Mouse (Mus musculus) frontal cortex, postnatal 36 days (tissue): ENCODE results near the gene Fkbpl.

Experiments
- DNase-seq, 2 experiments: peaks; one replicate each; pipeline ENCODE4 v3.0.0; 2022; ENCODE audit warnings: low spot score in 2 of 2

Fkbpl gene

DNA sequence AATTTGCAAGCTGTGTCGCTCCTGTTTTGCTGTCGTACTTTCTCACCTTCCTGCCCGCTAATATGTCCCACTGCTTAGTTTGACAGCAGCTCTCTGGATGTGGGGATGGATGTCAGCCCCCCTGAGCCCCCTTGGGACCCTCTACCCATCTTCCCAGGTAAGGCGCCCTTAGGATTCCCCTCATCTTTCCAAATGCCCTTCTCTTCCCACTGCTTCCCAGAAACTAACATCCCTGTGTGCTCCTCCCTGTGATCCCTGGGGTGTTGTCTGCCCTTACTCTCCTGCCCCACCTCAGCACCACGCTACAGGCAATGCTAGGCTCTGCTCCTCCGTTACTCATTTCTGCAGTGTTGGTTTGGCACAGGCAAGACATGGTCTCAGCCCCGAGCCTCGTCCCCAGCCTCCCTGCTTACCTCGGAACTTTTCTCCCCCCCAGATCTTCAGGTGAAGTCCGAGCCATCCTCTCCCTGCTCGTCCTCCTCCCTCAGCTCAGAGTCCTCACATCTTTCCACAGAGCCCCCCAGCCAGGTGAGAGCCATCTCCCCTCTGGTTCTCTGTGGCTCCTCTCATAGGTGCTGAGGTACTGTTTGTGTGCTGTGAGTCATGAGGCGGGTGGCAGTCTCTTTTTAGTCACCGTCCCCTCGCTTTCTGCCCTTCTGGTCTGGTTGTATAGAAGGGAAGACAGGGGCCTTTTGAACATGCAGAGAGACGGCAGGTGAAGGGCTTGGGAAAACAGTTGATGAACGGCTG lies 3.8 kb downstream of the Fkbpl start:
- no peak for DNase-seq

DNA sequence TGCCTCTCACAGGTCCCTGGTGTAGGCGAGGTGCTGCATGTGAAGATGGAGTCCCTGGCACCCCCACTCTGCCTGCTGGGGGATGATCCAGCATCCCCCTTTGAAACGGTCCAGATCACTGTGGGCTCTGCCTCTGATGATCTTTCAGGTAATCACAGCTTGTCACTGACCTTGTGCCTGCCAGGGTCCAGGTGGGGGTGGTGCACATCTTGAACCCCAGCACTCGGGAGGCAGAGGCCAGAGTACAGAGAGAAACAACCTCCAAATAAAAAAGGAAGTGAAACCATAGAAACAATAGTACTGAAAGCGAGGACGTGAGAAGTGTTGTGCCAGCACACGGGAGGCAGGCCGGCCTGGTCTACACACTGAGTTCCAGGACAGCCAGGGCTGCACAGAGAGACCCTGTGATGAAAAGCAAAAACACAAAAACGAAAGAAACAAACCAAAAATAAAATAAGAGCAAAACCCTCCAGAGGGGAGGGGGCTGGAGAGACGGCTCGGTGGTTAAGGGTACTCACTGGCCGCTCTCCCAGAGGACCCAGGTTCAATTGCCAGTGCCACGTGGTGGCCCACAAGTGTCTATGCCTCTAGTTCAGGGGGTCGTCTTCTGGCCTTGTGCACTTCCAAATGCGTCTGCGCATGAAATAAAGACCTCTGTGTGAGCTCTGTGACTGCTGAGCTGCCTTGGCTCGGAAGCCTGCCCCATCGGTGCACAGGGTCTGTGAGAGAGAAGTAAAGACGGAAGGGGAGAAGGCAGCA lies 4.7 kb downstream of the Fkbpl start:
- DNase-seq: no peak

DNA sequence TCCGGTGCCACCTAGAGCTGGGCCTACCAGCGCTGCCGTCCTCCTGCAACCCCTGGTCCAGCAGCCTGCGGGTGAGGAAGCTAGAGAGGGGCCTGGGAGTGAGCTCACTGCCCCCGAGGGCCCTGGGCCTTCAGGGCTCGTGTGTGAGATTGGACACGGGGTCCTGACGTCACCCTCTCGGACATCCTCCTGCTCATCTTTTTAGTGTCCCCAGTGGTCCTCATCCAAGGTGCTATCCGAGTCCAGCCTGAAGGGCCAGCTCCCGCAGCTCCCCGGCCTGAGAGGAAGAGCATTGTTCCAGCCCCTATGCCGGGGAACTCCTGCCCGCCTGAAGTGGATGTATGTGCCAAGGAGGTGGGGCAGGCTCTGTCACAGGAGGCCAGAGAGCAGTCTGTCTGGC lies 6.2 kb downstream of the Fkbpl start:
- DNase-seq: no peak

DNA sequence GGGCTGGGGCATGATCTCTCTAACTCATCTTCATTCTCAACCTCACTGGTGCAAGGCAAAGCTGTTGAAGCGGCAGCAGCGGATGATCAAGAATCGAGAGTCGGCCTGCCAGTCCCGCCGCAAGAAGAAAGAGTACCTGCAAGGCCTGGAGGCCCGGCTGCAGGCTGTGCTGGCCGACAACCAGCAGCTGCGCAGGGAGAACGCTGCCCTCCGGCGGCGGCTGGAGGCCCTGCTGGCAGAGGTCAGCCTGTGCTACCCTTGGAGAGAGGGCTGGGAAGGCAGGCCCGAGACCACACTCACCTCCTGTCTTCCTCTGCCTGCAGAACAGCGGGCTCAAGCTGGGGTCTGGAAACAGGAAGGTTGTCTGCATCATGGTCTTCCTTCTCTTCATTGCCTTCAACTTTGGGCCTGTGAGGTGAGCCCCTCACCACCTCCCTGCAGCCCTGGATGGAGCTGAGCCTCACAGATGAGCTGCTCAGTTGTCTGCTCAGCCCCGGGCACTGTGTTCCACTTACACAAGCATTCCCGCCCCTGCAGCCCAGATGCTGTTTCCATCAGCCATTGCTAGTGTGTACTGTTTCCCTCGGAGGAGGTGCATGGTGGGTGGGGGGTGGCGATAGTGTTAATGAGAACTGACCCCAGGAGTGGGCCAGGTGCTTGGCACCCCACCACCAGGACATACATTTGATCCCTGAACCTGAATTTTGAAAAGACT lies 7.1 kb downstream of the Fkbpl start:
- DNase-seq: no peak

DNA sequence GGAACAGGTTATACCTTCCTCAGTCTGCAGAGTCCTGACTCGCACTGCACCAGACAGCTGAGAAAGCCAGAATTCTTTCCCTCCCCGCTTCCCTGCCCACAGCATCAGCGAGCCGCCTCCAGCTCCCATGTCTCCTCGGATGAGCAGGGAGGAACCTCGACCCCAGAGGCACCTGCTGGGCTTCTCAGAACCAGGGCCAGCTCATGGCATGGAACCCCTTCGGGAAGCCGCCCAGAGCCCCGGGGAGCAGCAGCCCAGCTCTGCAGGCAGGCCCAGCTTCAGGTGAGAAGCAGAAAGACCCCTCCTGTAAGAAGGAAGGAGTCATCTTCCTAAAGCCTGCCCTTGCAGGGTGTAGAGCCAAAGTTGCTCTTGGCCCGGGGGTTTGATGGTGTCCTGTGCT lies 8.0 kb downstream of the Fkbpl start:
- DNase-seq: no peak

DNA sequence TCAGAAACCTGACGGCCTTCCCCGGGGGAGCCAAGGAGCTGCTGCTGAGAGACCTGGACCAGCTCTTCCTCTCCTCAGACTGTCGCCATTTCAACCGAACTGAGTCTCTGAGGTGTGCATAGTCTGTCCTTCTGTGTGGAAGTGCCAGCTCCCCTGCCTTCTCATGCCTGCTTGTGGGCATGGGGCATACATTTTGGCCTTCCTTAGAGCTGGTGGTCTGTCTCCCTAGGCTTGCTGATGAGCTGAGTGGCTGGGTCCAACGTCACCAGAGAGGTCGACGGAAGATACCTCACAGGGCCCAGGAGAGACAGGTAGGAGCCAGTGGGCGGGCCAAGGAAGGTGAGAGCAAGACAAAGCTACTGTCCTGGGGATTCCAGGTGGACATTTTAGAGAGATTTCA lies 8.4 kb downstream of the Fkbpl start:
- no peak for DNase-seq

DNA sequence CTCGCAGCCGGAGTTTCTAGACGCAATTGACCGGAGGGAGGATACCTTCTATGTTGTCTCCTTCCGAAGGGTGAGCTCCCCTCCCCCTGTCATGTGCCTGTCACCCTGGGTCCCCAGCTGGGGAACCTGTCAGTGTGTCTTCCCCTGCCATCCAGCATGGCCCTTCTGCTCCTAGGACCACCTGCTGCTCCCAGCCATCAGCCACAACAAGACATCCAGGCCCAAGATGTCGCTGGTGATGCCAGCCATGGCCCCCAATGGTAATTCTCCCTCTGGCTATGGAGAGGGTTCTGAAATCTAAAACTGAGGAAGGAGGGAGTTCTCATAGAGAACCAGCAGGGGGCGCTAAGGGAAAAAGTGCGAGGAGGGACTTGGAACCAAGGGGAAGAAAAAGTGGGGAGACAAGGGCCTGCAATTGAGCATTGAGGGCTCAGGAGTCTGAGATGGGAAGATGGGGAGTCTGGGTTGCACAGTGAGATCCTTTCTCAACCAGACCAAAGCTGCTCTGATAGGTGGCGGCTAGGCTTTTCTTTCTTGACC lies 9.3 kb downstream of the Fkbpl start:
- DNase-seq: no peak

DNA sequence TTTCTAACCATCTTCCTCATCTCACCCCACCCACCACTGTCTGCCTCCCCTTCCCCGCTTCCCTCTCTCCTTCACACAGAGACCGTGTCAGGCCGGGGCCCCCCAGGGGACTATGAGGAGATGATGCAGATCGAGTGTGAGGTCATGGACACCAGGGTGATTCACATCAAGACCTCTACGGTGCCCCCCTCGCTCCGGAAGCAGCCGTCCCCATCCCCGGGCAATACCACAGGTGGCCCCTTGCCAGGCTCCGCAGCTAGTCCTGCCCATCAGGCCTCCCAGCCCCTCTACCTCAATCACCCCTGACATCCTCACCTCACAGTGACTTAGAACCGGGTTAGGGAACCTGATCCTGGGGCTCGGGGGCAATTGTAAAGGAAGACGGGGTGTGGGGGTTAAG lies 9.8 kb downstream of the Fkbpl start:
- no peak for DNase-seq

DNA sequence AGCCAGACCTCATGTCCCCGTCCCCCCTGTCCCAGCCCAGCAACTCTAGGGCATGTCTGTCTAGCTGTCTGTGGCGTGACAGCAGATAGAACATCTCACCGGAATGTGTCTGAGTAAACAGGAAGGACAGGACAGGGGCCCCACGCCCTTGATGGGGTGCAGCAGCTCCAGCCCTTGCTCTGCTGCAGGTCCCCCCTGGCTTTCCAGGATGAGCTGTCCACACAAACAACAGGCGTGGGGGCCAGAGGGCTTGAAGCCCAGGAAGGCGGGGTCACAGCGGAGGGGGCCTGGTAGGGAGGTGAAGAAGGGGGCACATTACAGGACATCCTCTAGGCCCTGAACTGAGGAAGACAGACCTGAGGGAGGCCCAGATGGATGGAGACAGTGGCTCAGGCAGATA lies 10.6 kb downstream of the Fkbpl start:
- no peak for DNase-seq

DNA sequence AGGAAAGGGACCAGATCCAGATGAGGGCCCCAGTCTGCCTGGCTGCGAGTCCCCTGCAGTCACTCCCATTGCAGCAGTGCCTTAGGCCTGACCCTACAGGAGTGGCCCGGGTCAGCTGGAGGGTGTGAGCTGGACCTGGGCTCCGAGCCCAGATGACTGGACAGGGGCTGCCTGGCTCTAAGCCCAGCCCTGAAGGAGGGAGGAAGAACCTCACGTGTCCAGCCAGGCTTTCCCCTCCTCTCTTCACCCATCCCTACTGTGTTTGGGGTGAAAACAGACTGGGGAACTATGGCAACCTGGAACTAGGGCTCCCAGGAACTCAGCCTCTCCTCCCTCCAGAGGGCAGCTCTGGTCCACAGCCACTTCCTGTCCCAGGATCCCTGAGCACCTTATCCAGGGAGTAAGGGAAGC lies 11.0 kb downstream of the Fkbpl start:
- no peak for DNase-seq

DNA sequence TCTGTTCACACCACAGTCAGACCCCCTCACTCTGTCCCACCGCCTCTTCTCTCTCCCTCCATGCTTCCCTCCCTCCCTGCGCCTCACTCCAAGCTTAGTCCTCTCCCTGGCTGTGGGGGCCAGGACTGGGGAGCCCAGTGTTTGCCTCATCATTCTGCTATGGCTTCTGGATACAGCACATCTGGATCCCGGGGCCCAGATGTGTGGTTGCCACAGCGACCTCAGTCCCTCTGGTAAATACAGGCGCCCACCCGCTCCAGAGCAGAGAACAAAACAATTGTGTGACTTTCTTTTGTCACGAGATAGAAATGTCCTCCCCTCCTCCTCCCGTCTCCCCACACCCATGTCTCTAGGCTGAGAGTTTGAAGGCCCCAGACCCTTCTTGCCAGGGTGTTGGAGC lies 12.1 kb downstream of the Fkbpl start:
- no peak for DNase-seq

DNA sequence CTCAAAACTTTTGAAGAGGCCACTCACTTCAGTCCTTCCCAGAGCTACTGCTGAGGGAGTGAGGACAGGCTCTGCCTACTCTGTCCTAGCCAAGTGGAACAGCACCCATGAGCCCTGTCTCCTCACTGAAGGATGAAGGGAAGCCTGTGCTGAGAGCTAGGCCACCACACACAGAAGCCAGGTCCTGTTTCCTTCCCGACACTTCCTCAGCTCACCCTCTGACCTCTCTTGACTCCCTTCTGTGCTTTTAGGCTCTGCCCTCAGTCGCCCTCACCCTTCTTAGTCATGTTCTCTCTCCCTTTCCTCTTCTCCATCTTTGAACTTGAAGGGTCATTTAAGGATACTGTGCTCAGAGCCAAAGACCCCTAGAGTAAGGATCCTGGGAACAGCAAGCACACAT lies 12.7 kb downstream of the Fkbpl start:
- no peak for DNase-seq

DNA sequence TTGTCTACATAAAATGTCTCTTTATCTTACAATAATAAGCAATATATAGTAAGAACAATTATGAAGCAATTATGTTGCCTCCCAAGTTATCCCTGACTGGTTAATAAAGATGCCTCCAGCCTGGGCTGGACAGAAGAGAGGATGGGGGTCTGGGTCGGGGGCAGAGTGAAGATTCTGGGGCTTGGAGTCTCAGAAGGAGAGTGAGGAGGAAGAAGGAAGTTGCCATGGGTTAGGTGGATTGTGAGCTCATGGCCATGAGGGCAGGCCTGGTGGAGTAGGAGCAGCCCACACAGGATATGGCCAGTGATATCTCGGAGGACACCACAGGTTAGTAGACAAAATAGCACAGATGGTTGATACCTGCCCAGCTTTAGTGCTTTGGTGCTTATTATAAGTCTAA lies 13.6 kb downstream of the Fkbpl start:
- no peak for DNase-seq

DNA sequence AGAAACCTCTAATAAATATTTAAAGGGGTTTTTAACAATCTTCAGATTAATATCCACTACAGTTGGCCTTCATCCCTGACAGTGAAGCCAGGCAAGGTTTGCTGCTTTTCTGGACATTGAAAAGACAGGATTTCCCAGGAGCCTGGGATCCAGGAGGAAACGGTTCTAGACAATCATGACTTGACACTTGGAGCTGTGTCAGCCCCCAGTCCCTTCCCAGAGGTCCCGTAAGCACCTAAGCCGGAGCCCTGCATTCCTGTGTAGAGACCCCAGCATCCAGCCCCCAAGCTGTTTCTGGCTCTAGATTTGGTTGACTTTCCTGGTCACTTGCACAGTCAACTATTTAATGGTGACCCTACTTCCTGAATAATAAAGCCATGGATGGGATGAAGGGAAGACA lies 14.0 kb downstream of the Fkbpl start:
- DNase-seq: no peak

DNA sequence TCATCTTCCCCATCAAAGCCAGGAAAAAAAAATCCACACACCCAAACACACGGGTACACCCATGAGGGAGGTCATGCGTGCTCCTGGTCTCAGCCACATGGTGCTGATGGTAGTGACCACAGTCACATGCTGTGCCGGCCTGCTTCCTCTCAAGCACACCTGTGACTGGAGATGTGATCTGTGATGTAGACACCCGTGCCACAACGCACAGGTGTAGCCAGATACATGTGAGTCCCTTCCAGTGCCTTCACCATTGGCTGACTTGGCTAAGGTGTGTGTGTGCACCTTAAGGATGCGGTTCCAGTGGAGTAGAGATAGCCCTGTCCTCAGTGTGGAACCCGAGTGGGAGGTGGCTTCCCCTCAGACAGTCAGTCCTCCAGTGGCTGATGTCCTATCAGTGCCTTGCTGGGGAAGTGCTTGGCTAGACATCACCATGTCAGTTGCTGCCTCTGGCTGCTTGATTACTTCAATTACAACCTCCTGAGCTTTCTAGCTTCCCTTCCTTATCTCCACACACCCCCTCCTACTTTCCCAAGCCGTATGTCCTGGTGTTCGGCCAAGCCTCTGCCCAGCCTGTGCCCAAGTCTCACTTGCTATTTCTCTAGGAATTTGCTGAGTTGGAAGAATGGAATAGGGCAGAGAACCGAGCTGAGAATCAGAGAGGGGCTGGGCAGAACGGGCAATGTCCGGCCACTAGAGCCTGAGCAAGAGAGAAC lies 14.8 kb downstream of the Fkbpl start:
- DNase-seq: no peak

DNA sequence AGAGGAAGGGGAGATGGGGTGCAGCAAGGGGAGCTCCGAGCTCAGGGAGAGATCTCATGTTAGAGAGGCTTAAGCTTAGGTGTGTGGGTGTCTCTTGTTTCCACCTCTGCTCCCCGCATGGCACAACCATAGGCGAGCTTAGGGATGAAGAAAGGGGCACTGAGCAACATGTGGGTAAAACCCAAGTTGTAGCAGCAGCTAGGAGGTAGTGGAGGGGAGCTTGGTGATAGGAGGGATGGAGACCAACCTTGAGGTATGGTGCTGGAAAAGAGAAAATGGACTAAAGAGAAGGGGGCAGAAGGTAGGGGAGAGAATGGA lies 15.3 kb downstream of the Fkbpl start:
- no peak for DNase-seq

DNA sequence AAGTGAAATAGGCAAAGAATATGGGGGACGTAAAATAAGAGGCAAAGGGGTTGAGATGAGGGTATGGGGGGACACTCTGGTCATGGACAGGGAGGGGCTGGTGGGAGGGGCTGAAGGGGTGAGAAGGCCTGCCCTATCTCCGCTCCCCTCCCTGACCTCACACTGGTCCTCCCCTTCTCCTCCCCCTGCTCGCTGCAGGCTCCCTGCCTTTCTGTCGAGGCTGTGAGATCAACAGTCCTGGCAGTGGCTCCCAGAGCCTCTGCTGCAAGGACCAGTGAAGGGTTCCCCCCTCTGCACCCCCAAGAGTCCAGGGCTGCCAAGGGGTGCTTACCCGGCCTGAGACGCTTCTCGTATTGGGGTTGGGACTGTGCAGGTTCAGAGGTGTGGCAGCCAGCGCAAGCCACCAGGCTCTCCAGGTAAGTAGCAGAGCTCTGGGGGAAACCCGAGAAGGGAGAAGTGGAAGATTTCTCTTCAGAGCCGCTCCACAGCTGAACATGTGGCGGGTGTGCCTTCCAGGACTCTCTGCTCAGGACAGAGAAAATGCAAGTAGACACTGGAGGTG lies 15.8 kb downstream of the Fkbpl start:
- no peak for DNase-seq

DNA sequence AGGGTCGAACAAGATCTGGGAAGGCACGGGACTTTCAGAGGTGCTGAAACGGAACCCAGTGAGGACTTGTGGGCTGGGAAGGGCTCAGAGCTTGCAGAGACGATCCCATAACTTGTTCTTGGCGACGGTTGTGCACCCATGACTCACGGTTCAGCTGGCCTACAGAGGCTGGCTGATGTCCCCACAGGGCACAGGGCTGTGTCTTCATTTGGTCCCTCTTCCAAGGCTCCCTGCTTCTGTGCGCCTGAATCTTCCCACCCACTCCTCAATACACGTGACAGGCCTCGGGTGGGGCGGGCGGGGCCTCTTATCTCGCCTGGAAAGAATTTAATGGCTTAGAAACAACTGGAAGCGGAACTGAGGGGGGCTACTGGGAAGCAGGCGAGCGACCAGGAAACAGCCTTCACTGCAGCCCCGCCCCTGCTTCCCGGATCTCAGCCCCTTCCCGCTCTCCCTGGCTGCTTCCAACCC lies 16.6 kb downstream of the Fkbpl start:
- no peak for DNase-seq

DNA sequence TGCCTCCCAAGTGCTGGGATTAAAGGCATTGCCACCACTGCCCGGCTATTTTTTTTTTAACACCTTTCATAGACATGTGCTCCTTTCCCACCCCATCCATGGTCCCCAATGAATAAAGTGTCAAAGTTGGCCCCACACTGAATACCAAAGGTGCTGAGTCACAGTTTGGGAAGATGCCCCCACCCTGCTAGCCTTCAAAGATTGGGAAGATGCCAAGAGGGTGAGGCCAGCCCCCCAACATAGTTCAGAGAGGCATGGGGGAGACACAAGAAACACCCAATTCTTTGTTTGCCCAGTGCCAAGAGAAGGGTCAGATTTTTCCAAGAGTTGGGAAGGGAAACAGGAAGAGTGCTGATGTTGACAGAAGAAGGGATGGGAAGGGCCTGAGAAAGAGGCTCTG lies 17.9 kb downstream of the Fkbpl start:
- DNase-seq: no peak

DNA sequence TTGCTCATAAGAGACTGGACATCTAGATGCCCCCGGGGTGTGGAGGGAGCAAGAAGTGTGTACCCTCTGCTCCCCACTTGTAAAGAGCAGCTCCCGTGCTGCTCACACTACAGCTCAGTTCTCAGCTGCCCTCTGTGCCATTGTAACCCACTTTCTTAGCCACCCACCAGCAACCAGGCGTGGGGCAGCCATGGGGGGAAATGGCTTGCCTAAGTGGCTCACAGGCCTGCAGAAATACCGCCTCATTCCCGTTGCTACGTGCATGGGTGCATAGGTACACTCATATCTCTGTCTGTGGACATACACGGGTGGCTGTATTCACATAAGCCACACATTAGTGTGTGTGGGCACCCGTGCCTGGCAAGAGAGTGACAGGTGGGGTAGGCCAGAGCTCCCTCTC lies 18.4 kb downstream of the Fkbpl start:
- DNase-seq: no peak

DNA sequence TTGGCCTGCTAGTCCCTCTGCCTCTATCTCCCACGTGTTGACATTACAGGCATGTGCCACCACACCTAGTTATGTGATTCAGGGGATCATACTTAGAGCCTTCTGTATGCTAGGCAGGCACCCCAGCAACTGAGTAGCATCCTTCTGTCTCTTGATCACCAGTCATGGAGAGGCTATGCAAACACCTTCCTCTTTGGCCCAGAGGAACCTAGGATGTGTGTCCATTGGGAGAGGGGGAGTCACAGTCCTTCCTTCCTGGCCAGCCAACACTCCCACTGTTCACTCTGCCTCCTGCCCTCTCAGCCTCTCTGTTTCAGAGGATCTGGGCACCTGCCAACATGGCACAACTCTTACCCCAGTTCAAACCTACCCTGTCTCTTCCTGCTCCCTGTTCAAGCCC lies 19.0 kb downstream of the Fkbpl start:
- no peak for DNase-seq

DNA sequence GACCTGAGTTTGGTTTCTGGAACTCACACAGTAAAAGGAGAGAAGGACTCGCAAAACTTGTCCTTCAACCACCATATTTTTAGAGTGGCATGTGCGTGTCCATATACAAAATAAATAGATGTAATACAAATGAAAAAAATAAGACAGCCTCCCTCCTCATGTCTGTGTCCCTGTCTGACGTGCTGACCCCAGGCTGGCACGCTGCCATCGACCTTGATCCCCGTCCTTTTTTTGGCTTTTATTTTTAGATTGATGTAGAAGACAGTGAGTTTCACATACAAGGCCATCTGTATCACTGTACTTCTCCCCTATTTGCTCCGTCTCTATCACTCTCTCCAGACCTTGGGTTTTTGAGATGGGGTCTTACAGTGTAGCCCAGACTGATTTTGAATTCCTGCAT lies 19.9 kb downstream of the Fkbpl start:
- DNase-seq: no peak
